Mouse (Mus musculus): Measurements from ENCODE around the gene Milr1.

DNA sequence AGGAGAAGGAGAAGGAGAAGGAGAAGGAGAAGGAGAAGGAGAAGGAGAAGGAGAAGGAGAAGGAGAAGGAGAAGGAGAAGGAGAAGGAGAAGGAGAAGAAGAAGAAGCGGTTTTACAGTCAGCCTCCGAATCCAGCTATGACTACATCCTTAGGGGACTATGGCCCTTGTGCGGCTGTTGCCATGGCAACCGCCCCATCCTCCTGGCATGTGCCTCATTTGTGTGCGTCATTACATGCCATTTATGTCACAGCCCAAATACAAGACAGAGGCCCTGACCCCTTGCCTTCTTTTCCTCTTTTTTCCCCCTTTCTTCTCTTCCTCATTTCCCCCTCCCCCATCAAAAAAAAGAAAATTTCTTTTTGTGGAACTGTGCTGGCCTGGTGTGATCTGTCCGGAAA is 9.8 kb upstream of the Milr1 start:
- TF ChIP-seq CHD2 (IDR thresholded peaks at IDR 0.05; ENCODE audit: low read depth, low read length) (no peak), ZNF384 (IDR thresholded peaks at IDR 0.05; ENCODE audit: low read depth, low read length) (no peak), MAFK (IDR thresholded peaks at IDR 0.05; ENCODE audit: insufficient read depth, low read depth, low read length) (no peak), ZC3H11A (IDR thresholded peaks at IDR 0.05; ENCODE audit: borderline replicate concordance, low read depth, low read length) (no peak)

Data from ES-E14 (cell line).